26 mouse cellular contexts compared by ENCODE assay signal in the genomic region with DNA sequence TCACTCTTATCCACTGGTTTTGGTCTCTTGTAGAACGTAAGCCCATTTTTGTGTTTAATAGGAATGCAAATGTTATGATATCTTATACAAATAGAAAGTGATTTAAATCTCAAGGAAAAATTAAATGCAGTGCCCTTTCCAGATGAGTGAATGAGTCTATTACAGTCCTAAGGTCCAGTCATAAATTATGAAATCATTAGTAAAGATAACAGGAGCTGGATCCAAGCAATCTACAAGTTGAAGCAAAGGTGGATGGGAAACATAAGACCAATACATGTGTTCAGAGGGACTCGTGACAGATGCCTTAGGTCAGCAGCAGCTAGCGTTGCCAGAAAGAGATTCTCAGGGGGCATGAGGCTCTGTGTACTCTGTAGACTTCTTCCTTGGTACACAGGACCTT. TPM values are rescaled to one million over a fixed set of nuclear protein-coding genes. Genes with fewer than 3 reads are reported as not detected.
"Had no signal": no experiment of that assay in that cellular context is flagged by ENCODE, and none has a peak within 500 bp of the region (broad histone marks: within the 10 kb centered on the region; RNA-seq: fewer than 3 reads in every experiment).

No protein-coding gene starts in this region.

- H3K9ac ChIP-seq: lung, embryonic 14.5 days; midbrain, embryonic 12.5 days; neural tube, embryonic 13.5 days; neural tube, embryonic 15.5 days; stomach, embryonic 15.5 days had no signal

- H3K4me1 ChIP-seq: midbrain, embryonic 10.5 days; midbrain, embryonic 12.5 days; neural tube, embryonic 13.5 days; neural tube, embryonic 15.5 days; stomach, embryonic 15.5 days had no signal

- ATAC-seq: midbrain, embryonic 16.5 days had no signal

- H3K36me3 ChIP-seq: midbrain, embryonic 10.5 days; midbrain, embryonic 12.5 days; neural tube, embryonic 13.5 days; neural tube, embryonic 15.5 days; stomach, embryonic 15.5 days had no signal

- H3K27me3 ChIP-seq: midbrain, embryonic 12.5 days; neural tube, embryonic 13.5 days; neural tube, embryonic 15.5 days; stomach, embryonic 15.5 days had no signal

- H3K27ac ChIP-seq: midbrain, embryonic 10.5 days; midbrain, embryonic 12.5 days; neural tube, embryonic 13.5 days; neural tube, embryonic 15.5 days; stomach, embryonic 15.5 days; stomach, postnatal 0 days had no signal

- H3K4me2 ChIP-seq: lung, embryonic 14.5 days; midbrain, embryonic 12.5 days; neural tube, embryonic 13.5 days; neural tube, embryonic 15.5 days; stomach, embryonic 15.5 days had no signal

- DNase-seq: lung, adult 18-20 months; lung, embryonic 14.5 days; lung, postnatal 10 days; lung, postnatal 4 days; midbrain, embryonic 14.5 days; retina, postnatal 1 day; right cerebral cortex, adult 18-20 months; right cerebral cortex, postnatal 25 days; right cerebral cortex, postnatal 4 days; thymus, adult 2 months; thymus, postnatal 25 days; thymus, postnatal 4 days had no signal

- H3K4me3 ChIP-seq: midbrain, embryonic 10.5 days; midbrain, embryonic 12.5 days; myocyte; neural tube, embryonic 13.5 days; neural tube, embryonic 15.5 days; stomach, embryonic 15.5 days had no signal

- H3K9me3 ChIP-seq: midbrain, embryonic 10.5 days; midbrain, embryonic 12.5 days; neural tube, embryonic 13.5 days; neural tube, embryonic 15.5 days; stomach, embryonic 15.5 days had no signal

RNA-seq across cellular contexts. Expression of gene Gm47959, which starts 8.8 kb away (rescaled TPM):
- total RNA-seq: megakaryocyte, adult 5-6 weeks; megakaryocyte-erythroid progenitor cell, adult 5-6 weeks had no signal
- polyA plus RNA-seq: lung, embryonic 14.5 days; lung, embryonic 16.5 days; midbrain, embryonic 10.5 days; midbrain, embryonic 12.5 days; midbrain, embryonic 14.5 days; midbrain, embryonic 16.5 days; myocyte; neural tube, embryonic 11.5 days; neural tube, embryonic 13.5 days; neural tube, embryonic 15.5 days; spleen, adult 2 months; stomach, embryonic 15.5 days; stomach, postnatal 0 days; testis, adult 2 months; thymus, adult 2 months had no signal

RNA-seq across cellular contexts. Expression of gene Gm47955, which starts 31.5 kb away (rescaled TPM):
- total RNA-seq: megakaryocyte, adult 5-6 weeks; megakaryocyte-erythroid progenitor cell, adult 5-6 weeks had no signal
- polyA plus RNA-seq: lung, embryonic 14.5 days; lung, embryonic 16.5 days; midbrain, embryonic 10.5 days; midbrain, embryonic 12.5 days; midbrain, embryonic 14.5 days; midbrain, embryonic 16.5 days; myocyte; neural tube, embryonic 11.5 days; neural tube, embryonic 13.5 days; neural tube, embryonic 15.5 days; spleen, adult 2 months; stomach, embryonic 15.5 days; stomach, postnatal 0 days; testis, adult 2 months; thymus, adult 2 months had no signal

RNA-seq across cellular contexts. Expression of gene Gm7544, which starts 35.8 kb away (rescaled TPM):
- total RNA-seq: megakaryocyte, adult 5-6 weeks; megakaryocyte-erythroid progenitor cell, adult 5-6 weeks had no signal
- polyA plus RNA-seq: lung, embryonic 14.5 days; lung, embryonic 16.5 days; midbrain, embryonic 10.5 days; midbrain, embryonic 12.5 days; midbrain, embryonic 14.5 days; midbrain, embryonic 16.5 days; myocyte; neural tube, embryonic 11.5 days; neural tube, embryonic 13.5 days; neural tube, embryonic 15.5 days; spleen, adult 2 months; stomach, embryonic 15.5 days; stomach, postnatal 0 days; testis, adult 2 months; thymus, adult 2 months had no signal

RNA-seq across cellular contexts. Expression of gene Slc19a3, which starts 46.7 kb away (rescaled TPM):
- total RNA-seq: megakaryocyte, adult 5-6 weeks; megakaryocyte-erythroid progenitor cell, adult 5-6 weeks had no signal

RNA-seq across cellular contexts. Expression of gene A030003K21Rik, which starts 48.4 kb away (rescaled TPM):
- total RNA-seq: megakaryocyte, adult 5-6 weeks; megakaryocyte-erythroid progenitor cell, adult 5-6 weeks had no signal
- polyA plus RNA-seq: lung, embryonic 14.5 days; lung, embryonic 16.5 days; midbrain, embryonic 10.5 days; midbrain, embryonic 12.5 days; midbrain, embryonic 14.5 days; midbrain, embryonic 16.5 days; myocyte; neural tube, embryonic 11.5 days; neural tube, embryonic 13.5 days; neural tube, embryonic 15.5 days; spleen, adult 2 months; stomach, embryonic 15.5 days; stomach, postnatal 0 days; testis, adult 2 months; thymus, adult 2 months had no signal
